Mouse (Mus musculus) forebrain, embryonic 12.5 days (tissue): ENCODE results near the gene Mbip. TPM values are rescaled to one million over a fixed set of nuclear protein-coding genes. Genes with fewer than 3 reads are reported as not detected.

Source experiments
- ATAC-seq: fragments of 200-750 bp; cut with Nextera tagmentation; 2 replicates; pipeline ENCODE4 v1.8.0; 2017; ENCODE audit warnings: moderate TSS enrichment; ENCODE audit not compliant: low FRiP score
- H3K27ac ChIP-seq: fragments of 300-500 bp; sonication (generic); 2 replicates; pipeline ENCODE4 v1.5.1; 2016; ENCODE audit warnings: mild to moderate bottlenecking
- H3K27me3 ChIP-seq: fragments of 300-500 bp; sonication (generic); 2 replicates; pipeline ENCODE4 v1.6.1; 2016; ENCODE audit warnings: mild to moderate bottlenecking
- H3K36me3 ChIP-seq: fragments of 300-500 bp; sonication (generic); replicated peaks from 2 replicates; pipeline ENCODE4 v1.6.1; 2016; ENCODE audit warnings: mild to moderate bottlenecking
- H3K4me1 ChIP-seq: fragments of 300-500 bp; sonication (generic); 2 replicates; pipeline ENCODE4 v1.6.1; 2016
- H3K4me2 ChIP-seq: fragments of 300-500 bp; sonication (generic); 2 replicates; pipeline ENCODE4 v1.6.1; 2016; ENCODE audit warnings: mild to moderate bottlenecking, moderate library complexity
- H3K4me3 ChIP-seq: fragments of 300-500 bp; sonication (generic); replicated peaks from 2 replicates; pipeline ENCODE4 v1.5.1; 2016; ENCODE audit warnings: mild to moderate bottlenecking
- H3K9ac ChIP-seq: fragments of 300-500 bp; sonication (generic); 2 replicates; pipeline ENCODE4 v1.6.1; 2016; ENCODE audit warnings: mild to moderate bottlenecking
- H3K9me3 ChIP-seq: fragments of 300-500 bp; sonication (generic); 2 replicates; pipeline ENCODE4 v1.6.1; 2016
- WGBS: fragments of 180-500 bp; shearing (Covaris S2); methylation state at CpG from one replicate; pipeline ENCODE4 v1.1.7; 2016; 5-methylcytosine and 5-hydroxymethylcytosine counted together
- polyA plus RNA-seq: library from polyadenylated mRNA; unstranded; fragments of >200 nt; fragmentation: Nextera tagmentation; extraction: Ambion mirVana; gene quantifications from 2 replicates; pipeline ENCODE4 v1.2.1, GENCODE M21; 2016

Mbip gene
- polyA plus RNA-seq, 1 experiment from 2014 or later, result 68.1 TPM

DNA sequence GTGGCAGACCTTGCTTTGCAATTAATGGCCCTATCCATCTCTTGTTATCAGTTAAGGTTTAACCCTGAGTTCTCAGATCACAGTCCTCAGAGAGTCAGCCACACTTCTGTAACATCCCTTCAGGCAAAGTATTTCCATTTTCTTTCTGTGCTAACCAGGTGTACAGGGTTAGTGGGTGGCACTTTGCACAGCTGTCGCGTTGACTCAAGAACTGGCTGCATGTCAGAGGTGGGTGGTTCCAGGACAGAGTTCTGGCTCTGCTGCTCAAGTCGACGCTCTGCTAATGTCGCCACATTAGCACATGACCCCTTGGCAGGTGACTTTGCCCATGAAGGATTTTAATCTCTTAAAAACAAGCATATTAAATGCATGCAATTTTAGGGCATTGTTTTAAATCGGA is 39.9 kb downstream of the Mbip start:
- H3K9ac ChIP-seq, result no peak overlapping the region
- no peaks in the 10 kb centered on the region for H3K36me3 ChIP-seq
- H3K4me1 ChIP-seq, result peaks cover 15% of the 10 kb centered on the region
- no peak for ATAC-seq
- H3K9me3 ChIP-seq, result no peaks in the 10 kb centered on the region
- WGBS, result 75% methylated on average over 6 of the region's 6 CpGs
- H3K27me3 ChIP-seq, result peaks cover 8% of the 10 kb centered on the region
- H3K4me2 ChIP-seq, result no peak overlapping the region
- no peak overlapping the region for H3K4me3 ChIP-seq
- H3K27ac ChIP-seq, result no peak overlapping the region

DNA sequence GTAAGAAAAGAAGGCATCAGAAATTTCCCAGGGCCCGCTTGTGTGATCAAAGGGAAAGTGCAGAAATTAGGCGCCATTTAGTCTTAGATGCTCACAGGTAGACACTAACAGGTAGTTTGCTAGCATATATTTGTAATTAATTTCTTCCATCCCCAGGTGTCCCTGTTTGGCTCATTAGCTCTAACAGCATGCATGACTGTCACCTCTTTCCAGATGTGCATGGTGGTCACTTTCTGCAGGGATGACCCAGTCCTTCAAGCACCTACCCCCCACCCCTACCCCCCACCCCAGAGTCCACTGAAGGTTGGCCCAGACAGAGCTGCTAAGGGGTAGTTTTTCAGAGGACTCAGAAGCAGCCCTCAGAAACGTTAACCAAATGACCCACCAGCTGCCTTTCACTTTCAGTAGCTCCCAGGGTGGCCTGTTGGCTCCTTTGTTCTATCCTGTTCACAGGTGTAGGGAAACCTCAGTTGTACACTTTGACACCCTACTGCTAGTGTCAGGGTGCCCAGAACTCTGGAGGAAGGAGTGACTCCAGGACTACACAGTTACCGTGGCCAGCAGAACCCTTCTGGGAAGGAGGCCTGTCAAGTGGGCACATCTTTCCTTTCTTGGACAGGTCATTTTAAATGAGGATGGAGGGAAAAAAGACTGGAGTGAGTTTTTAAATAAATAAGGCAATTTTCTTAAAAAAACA is 43.2 kb downstream of the Mbip start:
- Histone ChIP-seq H3K4me2 (peak overlapping the region; percentile 64), H3K36me3 (no peaks in the 10 kb centered on the region), H3K27me3 (peaks cover 25% of the 10 kb centered on the region), H3K9me3 (no peaks in the 10 kb centered on the region), H3K4me1 (peaks cover 28% of the 10 kb centered on the region), H3K4me3 (peak overlapping the region; percentile 34), H3K27ac (no peak overlapping the region), H3K9ac (peak overlapping the region; percentile 54; the same call in 1 of the 2 replicates)
- 28% methylated on average over 4 of the region's 4 CpGs for WGBS
- ATAC-seq, result peak; percentile 45

DNA sequence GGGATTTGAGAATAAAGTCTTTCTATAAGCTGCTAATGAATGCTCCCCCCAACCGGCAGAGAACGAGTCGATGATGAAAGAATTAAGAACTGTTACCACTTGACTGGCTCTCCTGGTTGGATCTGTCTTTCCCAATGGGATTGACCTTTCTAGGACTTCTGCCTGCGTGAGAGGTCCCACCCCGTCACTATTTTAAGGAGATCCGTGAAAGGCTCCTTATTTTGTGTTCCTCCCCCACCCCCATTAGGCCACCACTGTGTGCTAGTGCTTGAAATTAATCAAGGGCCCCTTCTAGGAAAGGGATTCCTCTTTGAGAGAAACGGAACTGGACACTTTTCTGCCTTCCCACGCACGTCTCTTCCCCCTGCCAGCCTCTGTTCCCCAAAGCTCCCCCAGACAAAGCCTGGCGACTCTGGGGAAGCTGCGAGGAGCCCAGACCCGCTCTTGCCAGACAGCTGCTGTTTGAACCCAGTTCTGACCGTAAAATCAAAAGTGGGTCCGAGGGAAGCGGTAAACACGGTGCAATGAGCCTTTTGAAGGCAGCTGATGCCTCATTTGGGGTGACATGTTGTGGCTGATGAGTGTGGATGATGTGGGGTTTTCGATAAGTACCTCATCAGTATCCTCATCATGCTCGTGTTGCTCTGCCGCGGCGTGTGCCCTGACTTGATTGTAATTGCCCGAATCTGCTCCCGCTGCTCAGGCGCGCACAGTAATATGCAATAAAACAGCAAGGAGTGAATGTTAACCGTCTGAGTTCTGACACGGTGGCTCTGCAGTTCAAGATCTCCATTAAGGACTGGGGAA is 44.0 kb downstream of the Mbip start:
- ATAC-seq, result peak; percentile 85
- Histone ChIP-seq H3K4me2 (peak overlapping the region; percentile 64), H3K9me3 (no peaks in the 10 kb centered on the region), H3K9ac (peak overlapping the region; percentile 54), H3K4me1 (peaks cover 36% of the 10 kb centered on the region), H3K27ac (peak overlapping the region; percentile 78), H3K27me3 (peaks cover 31% of the 10 kb centered on the region), H3K4me3 (peak overlapping the region; percentile 34), H3K36me3 (no peaks in the 10 kb centered on the region)
- WGBS, result 11% methylated on average over 27 of the region's 27 CpGs

DNA sequence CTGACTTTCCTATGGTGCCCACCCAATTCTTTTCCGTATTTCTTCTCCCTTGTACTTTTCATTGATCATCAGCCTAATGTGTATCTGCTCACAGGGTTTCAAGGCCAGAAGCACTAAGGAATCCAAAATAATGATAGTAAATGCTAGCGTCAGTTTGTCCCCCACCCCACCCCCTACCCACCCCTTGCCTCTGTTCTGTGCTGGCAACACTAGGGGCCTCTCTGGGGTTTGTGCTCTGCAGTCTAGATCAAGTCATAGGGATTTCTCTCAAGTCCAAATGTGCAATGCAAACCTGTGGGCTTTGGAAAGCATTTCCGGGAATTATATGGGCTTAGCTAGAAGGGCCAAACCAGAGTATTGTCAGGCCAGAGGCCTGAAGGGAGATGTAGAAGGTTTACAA is 46.1 kb downstream of the Mbip start:
- peaks cover 38% of the 10 kb centered on the region for H3K4me1 ChIP-seq
- H3K4me3 ChIP-seq, result no peak overlapping the region
- no peak overlapping the region for H3K27ac ChIP-seq
- no peaks in the 10 kb centered on the region for H3K36me3 ChIP-seq
- no peak for ATAC-seq
- H3K9ac ChIP-seq, result no peak overlapping the region
- WGBS, result 63% methylated on average over 3 of the region's 3 CpGs
- H3K9me3 ChIP-seq, result no peaks in the 10 kb centered on the region
- H3K4me2 ChIP-seq, result no peak overlapping the region
- H3K27me3 ChIP-seq, result peaks cover 42% of the 10 kb centered on the region

DNA sequence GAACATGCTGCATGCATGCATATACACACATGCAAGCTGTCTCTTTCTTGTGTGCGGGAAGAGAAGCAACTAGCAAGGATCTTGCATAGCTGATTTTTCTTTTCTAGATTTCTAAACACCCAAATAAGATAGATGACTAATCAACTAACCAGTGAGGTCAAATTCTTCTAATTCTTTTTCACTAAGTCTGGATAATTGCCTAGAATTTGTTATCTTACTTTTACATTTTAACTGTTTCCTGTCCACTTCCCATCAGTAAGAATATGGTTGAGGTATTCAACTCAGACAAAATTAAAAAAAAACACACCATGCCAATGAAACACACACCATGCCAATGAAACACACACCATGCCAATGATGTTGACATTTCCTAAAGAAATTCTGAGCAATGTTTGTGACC is 46.8 kb downstream of the Mbip start:
- Histone ChIP-seq H3K4me3 (no peak overlapping the region), H3K27ac (no peak overlapping the region), H3K36me3 (no peaks in the 10 kb centered on the region), H3K9me3 (no peaks in the 10 kb centered on the region), H3K27me3 (peaks cover 42% of the 10 kb centered on the region), H3K4me1 (peaks cover 38% of the 10 kb centered on the region), H3K9ac (no peak overlapping the region), H3K4me2 (no peak overlapping the region)
- WGBS, result 23% methylated on average over 1 of the region's 1 CpGs
- ATAC-seq, result no peak

DNA sequence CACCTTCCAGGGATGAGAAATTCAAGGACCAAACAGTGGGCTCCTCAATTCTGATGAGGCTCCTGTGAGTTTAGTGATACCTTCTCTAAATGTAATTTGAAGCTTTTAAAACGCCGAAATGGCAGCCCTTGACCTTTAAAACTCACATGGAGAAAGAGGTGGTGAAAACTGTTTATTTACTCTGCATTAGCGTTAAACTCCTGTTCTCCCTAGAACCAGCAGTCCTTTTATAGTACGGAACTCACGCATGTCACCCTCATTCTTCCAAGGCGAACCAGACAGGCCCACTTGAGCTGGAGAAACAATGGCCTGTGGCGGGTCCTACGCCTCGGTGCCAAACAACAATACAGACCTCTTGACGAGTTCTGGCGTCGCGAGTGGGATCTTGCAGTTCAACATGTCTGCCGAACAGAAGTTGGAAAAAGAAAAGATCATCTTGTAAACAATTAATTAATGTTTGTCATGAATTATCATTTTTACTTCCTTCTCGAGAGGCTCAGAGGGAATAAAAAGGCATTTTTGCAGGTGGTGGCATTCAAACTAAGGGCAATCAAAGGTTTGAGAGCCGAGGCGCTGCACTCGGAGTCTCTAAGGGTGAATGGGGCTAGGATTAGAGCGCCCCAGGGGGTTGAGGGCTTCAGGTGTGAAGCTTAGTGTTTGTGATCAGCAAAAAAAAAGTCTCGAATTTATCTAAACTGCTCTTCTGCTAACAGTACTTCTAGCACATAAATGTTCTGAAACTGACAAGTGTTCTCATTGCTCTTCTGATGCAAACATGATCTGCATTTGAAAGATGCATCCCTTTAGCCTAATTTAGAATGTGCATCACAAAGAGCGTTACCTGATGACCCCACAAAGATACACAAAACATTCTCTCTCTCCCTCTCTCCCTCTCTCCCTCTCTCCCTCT is 47.5 kb downstream of the Mbip start:
- Histone ChIP-seq H3K36me3 (no peaks in the 10 kb centered on the region), H3K4me3 (no peak overlapping the region), H3K9ac (no peak overlapping the region), H3K27me3 (peaks cover 42% of the 10 kb centered on the region), H3K9me3 (no peaks in the 10 kb centered on the region), H3K4me1 (peaks cover 38% of the 10 kb centered on the region), H3K27ac (no peak overlapping the region), H3K4me2 (peak overlapping the region; percentile 29; the same call in 1 of the 2 replicates)
- no peak for ATAC-seq
- 3% methylated on average over 21 of the region's 21 CpGs for WGBS

DNA sequence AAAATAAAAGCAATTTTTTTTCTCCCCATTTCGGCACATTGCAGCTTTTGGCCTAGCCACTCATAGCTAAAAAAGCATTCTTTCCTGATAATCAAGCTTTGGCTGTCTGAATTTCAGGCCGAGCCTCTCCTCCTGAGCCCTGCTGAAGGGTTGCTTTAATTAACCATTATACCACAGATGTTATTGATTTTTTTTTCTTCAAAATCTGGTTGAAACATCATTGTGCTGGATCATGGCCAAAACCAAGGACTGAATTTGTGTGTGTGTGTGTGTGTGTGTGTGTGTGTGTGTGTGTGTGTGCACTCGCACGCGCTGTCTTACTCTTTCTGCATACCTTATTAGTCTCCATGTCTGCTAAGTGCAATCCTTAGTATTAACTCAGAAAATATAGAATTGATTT is 48.6 kb downstream of the Mbip start:
- peaks cover 33% of the 10 kb centered on the region for H3K4me1 ChIP-seq

DNA sequence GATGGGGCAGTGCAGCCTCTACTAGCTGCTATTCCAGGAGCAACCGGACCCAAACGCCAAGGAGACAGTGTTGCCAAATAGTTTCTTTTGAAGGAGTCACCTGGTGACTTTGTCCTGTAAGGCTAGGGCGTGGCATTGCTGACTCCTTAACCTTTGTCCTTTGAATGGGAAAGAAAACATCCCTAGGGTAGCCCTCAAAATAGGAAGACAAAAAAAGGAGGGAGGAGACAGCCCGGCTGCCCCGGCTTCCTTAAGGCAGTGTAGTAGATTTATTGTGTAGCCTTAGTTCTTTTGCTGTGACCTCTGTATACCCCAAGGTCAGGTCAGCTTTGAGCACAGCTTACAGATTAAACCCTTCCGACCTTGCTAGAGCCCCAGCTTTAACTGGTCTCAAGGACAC is 49.2 kb downstream of the Mbip start:
- Histone ChIP-seq H3K9ac (no peak overlapping the region), H3K4me3 (no peak overlapping the region), H3K36me3 (no peaks in the 10 kb centered on the region), H3K27ac (no peak overlapping the region), H3K4me2 (no peak overlapping the region), H3K27me3 (peaks cover 35% of the 10 kb centered on the region; the same call in 1 of the 2 replicates), H3K9me3 (no peaks in the 10 kb centered on the region), H3K4me1 (peaks cover 27% of the 10 kb centered on the region)
- 18% methylated on average over 6 of the region's 6 CpGs for WGBS
- no peak for ATAC-seq

More for the DNA sequence above, 48.6 kb downstream of the Mbip start:
- WGBS, result 50% methylated on average over 5 of the region's 5 CpGs
- no peaks in the 10 kb centered on the region for H3K9me3 ChIP-seq
- H3K4me2 ChIP-seq, result no peak overlapping the region
- no peak for ATAC-seq
- no peak overlapping the region for H3K27ac ChIP-seq
- no peak overlapping the region for H3K4me3 ChIP-seq
- no peak overlapping the region for H3K9ac ChIP-seq
- peaks cover 35% of the 10 kb centered on the region; the same call in 1 of the 2 replicates for H3K27me3 ChIP-seq
- H3K36me3 ChIP-seq, result no peaks in the 10 kb centered on the region

DNA sequence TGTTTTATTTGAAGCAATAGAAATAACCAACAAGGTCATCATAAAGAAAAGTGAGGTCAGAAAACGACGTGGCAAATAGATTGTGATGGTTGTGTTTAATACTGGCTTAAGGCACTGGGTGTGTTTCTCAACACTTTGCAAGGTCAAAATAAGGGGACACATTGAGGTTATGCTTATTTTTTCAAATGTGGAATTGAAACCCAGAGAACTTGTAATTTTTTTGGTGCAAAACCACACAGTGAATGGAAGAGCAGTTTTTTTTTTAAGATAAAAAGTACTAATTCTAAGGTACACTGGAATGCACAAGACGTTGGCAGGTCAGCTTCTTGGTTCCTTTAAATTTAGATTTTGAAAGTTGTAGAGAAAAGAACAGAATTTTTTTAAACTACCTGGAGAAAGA is 50.5 kb downstream of the Mbip start:
- no peak overlapping the region for H3K4me2 ChIP-seq
- no peak for ATAC-seq
- H3K4me3 ChIP-seq, result no peak overlapping the region
- H3K27me3 ChIP-seq, result peaks cover 30% of the 10 kb centered on the region; the same call in 1 of the 2 replicates
- WGBS, result 80% methylated on average over 3 of the region's 3 CpGs
- no peaks in the 10 kb centered on the region for H3K9me3 ChIP-seq
- no peak overlapping the region for H3K9ac ChIP-seq
- H3K27ac ChIP-seq, result no peak overlapping the region
- no peaks in the 10 kb centered on the region for H3K36me3 ChIP-seq
- peaks cover 23% of the 10 kb centered on the region for H3K4me1 ChIP-seq

DNA sequence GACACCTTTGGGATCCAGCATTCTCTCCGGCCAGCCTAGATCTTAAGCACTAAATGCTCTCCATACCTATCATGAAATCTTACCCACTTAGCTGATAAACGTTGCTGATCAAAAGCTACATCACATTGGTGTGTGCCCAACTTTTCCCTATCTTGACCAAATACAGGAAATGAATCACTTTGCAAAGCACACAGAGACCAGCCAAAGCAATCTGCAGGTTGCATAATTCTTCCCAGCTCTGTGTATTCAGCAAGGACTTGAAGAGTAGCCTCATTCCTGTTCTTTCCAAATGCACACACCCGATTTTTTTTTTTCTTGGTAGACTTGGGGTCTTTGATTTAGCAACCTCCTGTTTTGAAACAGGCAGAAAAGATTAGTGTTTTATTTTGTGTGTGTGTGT is 57.1 kb downstream of the Mbip start:
- no peak overlapping the region for H3K4me2 ChIP-seq
- no peaks in the 10 kb centered on the region for H3K4me1 ChIP-seq
- H3K9me3 ChIP-seq, result no peaks in the 10 kb centered on the region
- H3K4me3 ChIP-seq, result no peak overlapping the region
- no peaks in the 10 kb centered on the region; the same call in 1 of the 2 replicates for H3K27me3 ChIP-seq
- H3K27ac ChIP-seq, result no peak overlapping the region
- H3K9ac ChIP-seq, result no peak overlapping the region
- 86% methylated on average over 3 of the region's 3 CpGs for WGBS
- no peaks in the 10 kb centered on the region for H3K36me3 ChIP-seq
- no peak for ATAC-seq

DNA sequence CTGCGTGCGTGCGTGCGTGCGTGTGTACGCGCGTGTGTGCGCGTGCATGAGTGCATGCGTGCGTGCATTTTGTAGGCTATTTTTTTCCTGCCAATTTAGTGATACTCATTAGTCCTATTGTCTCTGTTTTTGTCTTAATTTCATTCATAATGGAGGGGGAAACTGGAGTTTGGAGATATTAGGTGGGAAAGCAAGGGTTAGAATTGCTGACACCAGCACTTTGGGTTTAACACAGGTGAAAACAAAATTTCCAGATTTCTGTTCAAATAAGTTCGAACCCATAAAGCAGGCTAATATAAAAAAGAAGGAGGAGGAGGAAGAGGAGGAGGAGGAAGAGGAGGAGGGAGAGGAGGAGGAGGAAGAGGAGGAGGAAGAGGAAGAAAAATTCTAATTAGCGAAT is 58.9 kb downstream of the Mbip start:
- no peaks in the 10 kb centered on the region for H3K36me3 ChIP-seq
- H3K27ac ChIP-seq, result no peak overlapping the region
- H3K9me3 ChIP-seq, result no peaks in the 10 kb centered on the region
- H3K27me3 ChIP-seq, result no peaks in the 10 kb centered on the region; the same call in 1 of the 2 replicates
- WGBS, result 97% methylated on average over 14 of the region's 14 CpGs
- H3K4me1 ChIP-seq, result no peaks in the 10 kb centered on the region
- ATAC-seq, result no peak
- no peak overlapping the region for H3K4me3 ChIP-seq
- H3K4me2 ChIP-seq, result no peak overlapping the region
- no peak overlapping the region for H3K9ac ChIP-seq

DNA sequence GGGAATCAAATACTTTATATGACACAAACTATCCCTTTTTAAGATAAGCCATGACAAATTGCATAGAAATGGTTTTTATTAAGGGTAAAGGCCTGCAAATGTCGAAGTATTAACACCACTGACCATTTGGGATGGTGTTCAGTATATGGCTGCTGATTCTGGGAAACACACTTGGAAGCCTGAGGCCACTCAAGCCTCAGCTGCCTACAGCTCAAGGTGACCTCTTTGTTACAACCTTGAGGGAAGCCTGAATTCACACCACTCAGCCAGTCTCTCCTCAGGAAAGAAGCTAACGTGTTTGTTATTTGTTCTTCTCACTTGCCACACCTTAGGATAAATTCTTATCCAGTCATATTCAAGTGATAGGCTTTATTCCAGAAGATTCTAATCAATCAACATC is 61.5 kb downstream of the Mbip start:
- H3K4me2 ChIP-seq, result no peak overlapping the region
- no peaks in the 10 kb centered on the region for H3K27me3 ChIP-seq
- no peak overlapping the region for H3K4me3 ChIP-seq
- no peak overlapping the region for H3K27ac ChIP-seq
- no peaks in the 10 kb centered on the region for H3K36me3 ChIP-seq
- no peaks in the 10 kb centered on the region for H3K9me3 ChIP-seq
- no peak overlapping the region for H3K9ac ChIP-seq
- no peak for ATAC-seq
- WGBS, result 80% methylated on average over 2 of the region's 2 CpGs
- H3K4me1 ChIP-seq, result no peaks in the 10 kb centered on the region
